Mouse (Mus musculus): ENCODE measurements around the gene Slc6a9. TPM values are rescaled to one million over a fixed set of nuclear protein-coding genes. Genes with fewer than 3 reads are reported as not detected.

Slc6a9 gene
- total and polyA plus RNA-seq, 2 experiments, result 11.0 to 51.0 TPM

GRCm38 (mm10) chr4:117912685-117913273 is 78.5 kb downstream of the Slc6a9 start:
- H3K27me3 ChIP-seq (ENCODE audit: control insufficient read depth, insufficient read depth, low read length), result no peaks in the 10 kb centered on the region
- H3K79me2 ChIP-seq (ENCODE audit: control insufficient read depth, insufficient read depth, low read length), result peaks cover 11% of the 10 kb centered on the region
- H3K4me3 ChIP-seq (ENCODE audit: insufficient read depth, low read depth, low read length), result no peak overlapping the region
- H3K36me3 ChIP-seq (ENCODE audit: control insufficient read depth, insufficient read depth, low read length), result no peaks in the 10 kb centered on the region
- TF ChIP-seq POLR2A (IDR thresholded peaks at IDR 0.05; ENCODE audit: extremely low read depth, insufficient read depth, low read length) (no peak), CTCF (IDR thresholded peaks at IDR 0.05; ENCODE audit: low read depth, low read length) (no peak)
- DNase-seq (ENCODE audit: extremely low read depth, low read depth, low spot score), result no peak
- H3K4me1 ChIP-seq (ENCODE audit: control insufficient read depth, insufficient read depth, low read length), result peaks cover 10% of the 10 kb centered on the region
- no peak overlapping the region for H3K9ac ChIP-seq (ENCODE audit: low read depth, low read length)
- 79% methylated on average over 7 of the region's 7 CpGs for WGBS
- H3K27ac ChIP-seq (replicated peaks; ENCODE audit: insufficient read depth, low read depth, low read length), result no peak overlapping the region

- no peaks in the 10 kb centered on the region for H3K27me3 ChIP-seq (ENCODE audit: control insufficient read depth, insufficient read depth, low read length)
- DNase-seq (ENCODE audit: extremely low read depth, low read depth, low spot score), result peak; percentile 43
- no peak overlapping the region for H3K9ac ChIP-seq (ENCODE audit: low read depth, low read length)
- H3K4me3 ChIP-seq (ENCODE audit: insufficient read depth, low read depth, low read length), result no peak overlapping the region
- H3K27ac ChIP-seq (replicated peaks; ENCODE audit: insufficient read depth, low read depth, low read length), result no peak overlapping the region
- peaks cover 10% of the 10 kb centered on the region for H3K4me1 ChIP-seq (ENCODE audit: control insufficient read depth, insufficient read depth, low read length)
- no peak for TF ChIP-seq POLR2A (IDR thresholded peaks at IDR 0.05; ENCODE audit: extremely low read depth, insufficient read depth, low read length)
- no peak for TF ChIP-seq CTCF (IDR thresholded peaks at IDR 0.05; ENCODE audit: low read depth, low read length)
- WGBS, result 65% methylated on average over 3 of the region's 3 CpGs
- peaks cover 11% of the 10 kb centered on the region for H3K79me2 ChIP-seq (ENCODE audit: control insufficient read depth, insufficient read depth, low read length)
- H3K36me3 ChIP-seq (ENCODE audit: control insufficient read depth, insufficient read depth, low read length), result no peaks in the 10 kb centered on the region
Observed at GRCm38 (mm10) chr4:117913421-117913820, 79.1 kb downstream of the Slc6a9 start.

GRCm38 (mm10) chr4:117914031-117914430 is 79.7 kb downstream of the Slc6a9 start:
- H3K79me2 ChIP-seq (ENCODE audit: control insufficient read depth, insufficient read depth, low read length), result peaks cover 11% of the 10 kb centered on the region
- peaks cover 10% of the 10 kb centered on the region for H3K4me1 ChIP-seq (ENCODE audit: control insufficient read depth, insufficient read depth, low read length)
- TF ChIP-seq CTCF (IDR thresholded peaks at IDR 0.05; ENCODE audit: low read depth, low read length) (no peak), POLR2A (IDR thresholded peaks at IDR 0.05; ENCODE audit: extremely low read depth, insufficient read depth, low read length) (no peak)
- H3K9ac ChIP-seq (ENCODE audit: low read depth, low read length), result peak overlapping the region; percentile 94
- no peak for DNase-seq (ENCODE audit: extremely low read depth, low read depth, low spot score)
- peak overlapping the region; percentile 89 for H3K4me3 ChIP-seq (ENCODE audit: insufficient read depth, low read depth, low read length)
- no peaks in the 10 kb centered on the region for H3K27me3 ChIP-seq (ENCODE audit: control insufficient read depth, insufficient read depth, low read length)
- no peaks in the 10 kb centered on the region for H3K36me3 ChIP-seq (ENCODE audit: control insufficient read depth, insufficient read depth, low read length)
- WGBS, result 14% methylated on average over 8 of the region's 8 CpGs
- H3K27ac ChIP-seq (replicated peaks; ENCODE audit: insufficient read depth, low read depth, low read length), result no peak overlapping the region

GRCm38 (mm10) chr4:117914591-117915442 is 80.5 kb downstream of the Slc6a9 start, which contains the start of gene Ipo13:
Ipo13 (minus strand) TSS chr4:117914999.
- H3K4me3 ChIP-seq (ENCODE audit: insufficient read depth, low read depth, low read length), result peak within 1 kb of the TSS; percentile 89
- no peaks in the 10 kb centered on the region for H3K27me3 ChIP-seq (ENCODE audit: control insufficient read depth, insufficient read depth, low read length)
- H3K79me2 ChIP-seq (ENCODE audit: control insufficient read depth, insufficient read depth, low read length), result peaks cover 11% of the 10 kb centered on the region
- H3K9ac ChIP-seq (ENCODE audit: low read depth, low read length), result peak within 1 kb of the TSS; percentile 94
- under 1% methylated on average over 61 of the region's 61 CpGs for WGBS
- H3K27ac ChIP-seq (replicated peaks; ENCODE audit: insufficient read depth, low read depth, low read length), result peak within 1 kb of the TSS; percentile 87
- DNase-seq (ENCODE audit: extremely low read depth, low read depth, low spot score), result peak; percentile 78
- no peaks in the 10 kb centered on the region for H3K36me3 ChIP-seq (ENCODE audit: control insufficient read depth, insufficient read depth, low read length)
- TF ChIP-seq CTCF (IDR thresholded peaks at IDR 0.05; ENCODE audit: low read depth, low read length), result no peak
- TF ChIP-seq POLR2A (IDR thresholded peaks at IDR 0.05; ENCODE audit: extremely low read depth, insufficient read depth, low read length), result peak; percentile 56; the same call in 1 of the 2 replicates
- peaks cover 10% of the 10 kb centered on the region for H3K4me1 ChIP-seq (ENCODE audit: control insufficient read depth, insufficient read depth, low read length)

- Histone ChIP-seq H3K9ac (ENCODE audit: low read depth, low read length) (peak overlapping the region; percentile 60), H3K4me1 (ENCODE audit: control insufficient read depth, insufficient read depth, low read length) (peaks cover 10% of the 10 kb centered on the region), H3K27ac (replicated peaks; ENCODE audit: insufficient read depth, low read depth, low read length) (no peak overlapping the region; the same call in 1 of the 2 replicates), H3K79me2 (ENCODE audit: control insufficient read depth, insufficient read depth, low read length) (peaks cover 11% of the 10 kb centered on the region), H3K36me3 (ENCODE audit: control insufficient read depth, insufficient read depth, low read length) (no peaks in the 10 kb centered on the region), H3K4me3 (ENCODE audit: insufficient read depth, low read depth, low read length) (peak overlapping the region; percentile 89), H3K27me3 (ENCODE audit: control insufficient read depth, insufficient read depth, low read length) (no peaks in the 10 kb centered on the region)
- TF ChIP-seq CTCF (IDR thresholded peaks at IDR 0.05; ENCODE audit: low read depth, low read length) (no peak), POLR2A (IDR thresholded peaks at IDR 0.05; ENCODE audit: extremely low read depth, insufficient read depth, low read length) (no peak)
- WGBS, result 3% methylated on average over 19 of the region's 19 CpGs
- DNase-seq (ENCODE audit: extremely low read depth, low read depth, low spot score), result no peak
Observed at GRCm38 (mm10) chr4:117915489-117916105, 81.3 kb downstream of the Slc6a9 start.
